Mouse (Mus musculus) cortical plate, adult 2 months (tissue): ENCODE results near the gene Aqp2. TPM values are rescaled to one million over a fixed set of nuclear protein-coding genes. Genes with fewer than 3 reads are reported as not detected.
A peak's percentile ranks its signal among the peaks of the same experiment; 100 is the strongest.

Source experiments
- H3K27ac ChIP-seq: fragments of 200-500 bp; 2 replicates; pipeline ENCODE4 v1.5.1; 2012; ENCODE audit warnings: low read length, control low read depth, inconsistent platforms; ENCODE audit not compliant: insufficient read depth
- H3K4me1 ChIP-seq: fragments of 200-500 bp; 2 replicates; pipeline ENCODE4 v1.6.1; 2011; ENCODE audit warnings: low read length; ENCODE audit not compliant: control insufficient read depth, insufficient read depth
- H3K4me3 ChIP-seq: fragments of 200-500 bp; 2 replicates; pipeline ENCODE4 v1.5.1; 2011; ENCODE audit warnings: mild to moderate bottlenecking, low read length, control low read depth; ENCODE audit not compliant: insufficient read depth
- CTCF ChIP-seq: fragments of 200-500 bp; IDR thresholded peaks from 2 replicates; pipeline ENCODE4 v1.5.1; 2011; ENCODE audit warnings: mild to moderate bottlenecking, control low read depth, low read length; ENCODE audit not compliant: insufficient read depth; ENCODE audit errors: extremely low read depth
- POLR2A ChIP-seq: fragments of 200-500 bp; IDR thresholded peaks from 2 replicates; pipeline ENCODE4 v1.6.1; 2011; ENCODE audit warnings: mild to moderate bottlenecking, low read length, control low read depth; ENCODE audit not compliant: insufficient read depth; ENCODE audit errors: extremely low read depth
- polyA plus RNA-seq: library from polyadenylated mRNA; depleted of rRNA; stranded (reverse); fragments of >200 nt; gene quantifications from 2 replicates; pipeline ENCODE4 v1.2.3, GENCODE M21; 2012

The Aqp2 gene
- polyA plus RNA-seq, 1 experiment, result 0.21 TPM

GRCm38 (mm10) chr15:99589704-99590103 is 10.8 kb downstream of the Aqp2 start:
- no peak for TF ChIP-seq POLR2A
- TF ChIP-seq CTCF, result no peak
- Histone ChIP-seq H3K4me3 (no peak overlapping the region), H3K4me1 (no peaks in the 10 kb centered on the region), H3K27ac (no peak overlapping the region)

- TF ChIP-seq POLR2A (no peak), CTCF (no peak)
- Histone ChIP-seq H3K4me3 (no peak within 1 kb of the TSS), H3K4me1 (no peaks in the 10 kb centered on the region), H3K27ac (no peak within 1 kb of the TSS)
These were observed 11.7 kb downstream of the Aqp2 start, which contains the start of gene Aqp5 for GRCm38 (mm10) chr15:99590429-99591084. Aqp5 (plus strand) TSS chr15:99590782.

GRCm38 (mm10) chr15:99592177-99592576 is 13.3 kb downstream of the Aqp2 start:
- no peaks in the 10 kb centered on the region for H3K4me1 ChIP-seq
- no peak overlapping the region for H3K27ac ChIP-seq
- H3K4me3 ChIP-seq, result no peak overlapping the region
- TF ChIP-seq POLR2A (no peak), CTCF (no peak)

- no peak overlapping the region for H3K27ac ChIP-seq
- TF ChIP-seq POLR2A (no peak), CTCF (no peak)
- no peaks in the 10 kb centered on the region for H3K4me1 ChIP-seq
- no peak overlapping the region for H3K4me3 ChIP-seq
These were observed 14.0 kb downstream of the Aqp2 start for GRCm38 (mm10) chr15:99592877-99593276.

- H3K27ac ChIP-seq, result no peak overlapping the region
- no peak overlapping the region for H3K4me3 ChIP-seq
- TF ChIP-seq POLR2A (no peak), CTCF (no peak)
- no peaks in the 10 kb centered on the region for H3K4me1 ChIP-seq
These were observed 16.1 kb downstream of the Aqp2 start for GRCm38 (mm10) chr15:99594951-99595350.

GRCm38 (mm10) chr15:99596056-99596687 is 17.3 kb downstream of the Aqp2 start:
- no peak overlapping the region for H3K27ac ChIP-seq

GRCm38 (mm10) chr15:99596841-99597240 is 18.0 kb downstream of the Aqp2 start:
- Histone ChIP-seq H3K4me1 (no peaks in the 10 kb centered on the region), H3K27ac (no peak overlapping the region), H3K4me3 (no peak overlapping the region)
- TF ChIP-seq POLR2A (no peak), CTCF (no peak)

More at GRCm38 (mm10) chr15:99596056-99596687, 17.3 kb downstream of the Aqp2 start:
- H3K4me3 ChIP-seq, result no peak overlapping the region
- TF ChIP-seq CTCF (peak; percentile 97), POLR2A (no peak)
- H3K4me1 ChIP-seq, result no peaks in the 10 kb centered on the region

- Histone ChIP-seq H3K27ac (no peak overlapping the region), H3K4me3 (no peak overlapping the region), H3K4me1 (no peaks in the 10 kb centered on the region)
- TF ChIP-seq CTCF (no peak), POLR2A (no peak)
These were observed 18.7 kb downstream of the Aqp2 start for GRCm38 (mm10) chr15:99597596-99597995.

GRCm38 (mm10) chr15:99599245-99600070 is 20.6 kb downstream of the Aqp2 start:
- no peak overlapping the region for H3K27ac ChIP-seq
- TF ChIP-seq CTCF, result no peak
- no peak for TF ChIP-seq POLR2A
- H3K4me1 ChIP-seq, result no peaks in the 10 kb centered on the region
- no peak overlapping the region for H3K4me3 ChIP-seq
